Mouse (Mus musculus) left cerebral cortex, postnatal 25 days (tissue): ENCODE data around the gene Gm5134. TPM values are rescaled to one million over a fixed set of nuclear protein-coding genes. Genes with fewer than 3 reads are reported as not detected.

Experiments used
- DNase-seq, 2 experiments: peaks; one replicate each; pipeline ENCODE4 v3.0.0; 2022; ENCODE audit warnings: low spot score in 2 of 2, mixed read lengths in 1 of 2
- intact Hi-C: fragments of 180-260 bp; cut with DNase I; formaldehyde crosslinking; loops from one replicate; pipeline ENCODE4 v1.15.1; 2025
- microRNA-seq, 2 experiments: library from miRNA; unstranded; fragments of <30 nt; microRNA quantifications; one replicate each; pipeline ENCODE4 v1.2.0; 2022
- total RNA-seq, 2 experiments: library from RNA; stranded (reverse); gene quantifications; 2 replicates each; pipeline ENCODE4 v1.2.3; 2021

Gm5134 gene
- total RNA-seq, 2 experiments from 2014 or later: not detected

DNA sequence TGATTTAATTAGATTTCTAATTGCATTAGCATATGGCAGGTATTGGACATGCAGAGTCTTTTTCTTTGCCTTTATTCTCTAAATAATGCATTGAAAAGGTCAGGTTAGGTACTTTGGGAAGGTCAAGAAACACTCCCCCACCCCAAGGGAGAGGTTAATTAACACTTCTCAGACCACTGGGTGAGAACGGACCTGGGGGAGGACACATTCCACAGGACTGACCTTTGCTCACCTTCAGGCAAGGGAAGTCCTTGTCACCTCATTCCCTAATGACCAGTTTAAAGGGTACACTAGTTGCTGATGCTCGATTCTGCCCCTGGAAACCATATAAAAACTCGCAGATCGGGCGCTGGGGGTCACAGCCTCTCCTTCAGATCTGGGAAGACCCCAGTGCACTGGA, 75.0 kb downstream of the Gm5134 start:
- intact Hi-C loops: no loop called here
- DNase-seq: no peak

DNA sequence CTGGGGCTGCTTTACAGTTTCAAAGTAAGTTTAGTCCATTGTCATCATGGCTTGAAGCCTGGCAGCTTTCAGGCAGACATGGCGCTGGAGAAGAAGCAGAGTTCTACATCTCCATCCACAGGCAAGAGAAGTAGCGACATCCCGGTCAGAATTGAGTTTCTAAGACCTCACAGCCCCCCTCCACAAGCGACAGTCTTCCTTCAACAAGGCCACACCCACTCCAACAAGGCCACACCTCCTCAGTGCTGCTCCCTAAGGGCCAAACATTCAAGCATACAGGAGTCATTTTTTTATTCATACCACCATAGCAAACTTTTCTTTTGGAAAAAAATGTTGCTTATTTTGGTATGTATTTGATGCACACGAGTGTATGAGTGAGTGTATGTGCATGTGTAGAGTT, 76.2 kb downstream of the Gm5134 start:
- no peak for DNase-seq
- intact Hi-C loops: no loop called here

DNA sequence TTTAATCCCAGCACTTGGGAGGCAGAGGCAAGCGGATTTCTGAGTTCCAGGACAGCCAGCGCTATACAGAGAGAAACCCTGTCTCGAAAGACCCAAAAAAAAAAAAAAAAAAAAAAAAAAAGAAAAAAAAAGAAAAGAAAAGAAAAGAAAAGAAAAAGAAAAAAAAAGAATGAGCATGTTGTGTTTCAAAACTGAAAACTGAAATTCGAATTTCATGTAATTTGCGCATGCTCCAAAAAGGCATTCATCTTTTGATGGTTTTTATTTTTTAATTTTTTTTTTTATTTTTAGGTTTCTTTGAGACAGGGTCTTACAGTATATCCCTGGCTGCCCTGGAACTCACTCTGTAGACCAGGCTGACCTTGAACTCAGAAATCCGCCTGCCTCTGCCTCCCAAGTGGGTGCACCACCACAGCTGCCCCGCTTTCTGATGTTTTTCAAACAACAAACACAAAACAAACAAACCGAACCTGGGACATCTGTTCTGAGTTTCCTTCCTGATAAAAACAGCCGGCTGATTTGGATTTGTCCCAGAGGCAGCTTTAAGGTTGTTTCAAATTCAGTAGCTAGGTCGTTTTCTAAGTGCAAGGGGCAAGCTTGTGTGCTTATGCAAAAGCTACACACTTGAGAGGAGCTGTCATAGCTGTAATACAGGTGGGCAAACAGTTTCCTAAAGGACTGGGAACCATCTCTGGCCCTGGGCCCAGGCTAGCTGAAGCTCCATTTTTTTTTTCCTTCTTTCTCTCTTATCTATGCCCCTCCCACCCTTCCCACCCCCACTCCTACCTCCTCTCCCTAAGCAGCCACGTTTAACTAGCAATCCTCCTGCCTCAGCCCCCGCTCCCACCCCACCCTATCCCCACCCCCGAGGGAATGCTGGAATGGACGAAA, 77.4 kb downstream of the Gm5134 start:
- intact Hi-C loops: no loop called here
- DNase-seq: peak in 1 of 2 experiments; percentile 6

DNA sequence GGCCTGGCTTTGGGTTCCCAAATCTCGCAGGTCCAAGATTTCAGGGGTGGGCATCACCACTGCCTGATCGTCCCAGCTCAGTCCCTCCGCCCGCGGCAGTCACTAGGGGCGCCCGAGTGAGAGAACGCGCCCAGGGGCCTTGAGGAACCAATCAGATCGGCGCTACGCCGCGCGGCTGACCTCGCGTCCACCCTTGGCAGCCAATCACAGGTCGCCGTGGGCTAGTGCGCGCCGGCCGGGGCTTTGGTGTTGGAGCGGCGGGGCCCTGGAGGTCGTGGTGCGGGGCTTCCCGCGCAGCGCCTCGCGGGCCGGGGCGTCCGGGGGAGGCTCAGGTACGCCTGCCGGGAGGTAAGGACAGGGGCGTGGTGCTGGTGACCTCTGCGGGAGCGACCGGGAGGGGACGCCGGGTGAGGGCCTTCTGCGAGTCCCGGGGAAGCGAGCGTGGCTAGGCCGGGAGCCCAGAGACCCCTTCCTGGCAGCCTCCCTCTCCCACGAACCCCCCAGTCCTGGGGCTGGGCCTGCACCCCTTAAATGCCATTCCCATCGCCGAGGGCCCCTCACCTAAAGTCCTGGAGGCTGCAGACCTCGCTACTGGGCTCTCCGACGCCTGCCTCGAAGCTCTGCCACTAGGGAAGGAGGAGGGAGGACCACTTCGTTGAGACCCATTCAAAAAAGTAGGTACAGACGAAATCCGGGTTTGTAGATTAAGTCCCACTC, 78.2 kb downstream of the Gm5134 start, which contains the start of gene Zfp280b:
TSS of gene Zfp280b (plus strand) at position 249 of the 717 bp plus-strand sequence.
- DNase-seq: peak; percentile 95 to 96
- intact Hi-C loops: no loop called here

DNA sequence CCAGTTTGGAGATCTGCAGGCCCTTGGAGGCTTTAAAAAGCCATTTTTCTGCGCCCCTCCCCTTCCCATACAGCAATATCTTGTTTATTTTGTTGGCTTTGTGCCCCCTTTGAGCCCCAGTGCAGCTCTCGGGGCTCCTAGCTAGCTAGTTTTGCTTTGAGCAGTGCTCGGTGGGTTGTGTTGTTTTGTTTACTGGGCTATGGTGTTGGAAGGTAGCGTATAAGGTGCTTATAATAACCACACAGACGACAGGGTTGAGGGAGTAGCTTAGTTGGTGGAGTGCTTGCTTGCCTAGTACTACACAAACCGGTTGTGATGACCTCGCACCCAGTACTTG, 78.8 kb downstream of the Gm5134 start:
- no peak for DNase-seq
- intact Hi-C loops: no loop called here

DNA sequence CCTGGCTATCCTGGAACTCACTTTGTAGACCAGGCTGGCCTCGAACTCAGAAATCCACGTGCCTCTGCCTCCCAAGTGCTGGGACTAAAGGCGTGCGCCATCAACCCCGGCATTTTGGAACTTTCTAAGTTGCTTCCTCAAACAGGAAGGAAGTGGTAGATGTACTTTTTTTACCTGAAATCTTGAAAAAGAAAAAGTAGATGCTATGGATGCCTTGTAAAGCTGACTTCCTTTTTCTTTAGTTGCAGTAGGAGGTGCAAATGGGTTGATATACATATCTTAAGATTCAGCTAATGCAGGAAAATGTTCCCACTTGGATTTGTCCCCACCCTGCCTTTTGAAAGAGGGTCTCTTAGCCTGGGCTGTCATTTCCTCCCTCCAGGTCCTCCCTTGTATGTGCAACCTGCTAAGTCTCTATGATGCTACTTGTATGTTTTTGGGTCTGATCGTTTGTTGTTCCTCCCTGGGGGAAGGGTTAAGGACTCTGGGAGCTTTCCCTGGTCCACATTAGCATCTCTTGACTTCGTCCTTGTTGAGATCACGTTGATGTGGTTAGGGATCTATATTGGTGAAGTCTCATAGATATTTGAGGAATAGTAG, 79.8 kb downstream of the Gm5134 start:
- intact Hi-C loops: no loop called here
- DNase-seq: no peak

DNA sequence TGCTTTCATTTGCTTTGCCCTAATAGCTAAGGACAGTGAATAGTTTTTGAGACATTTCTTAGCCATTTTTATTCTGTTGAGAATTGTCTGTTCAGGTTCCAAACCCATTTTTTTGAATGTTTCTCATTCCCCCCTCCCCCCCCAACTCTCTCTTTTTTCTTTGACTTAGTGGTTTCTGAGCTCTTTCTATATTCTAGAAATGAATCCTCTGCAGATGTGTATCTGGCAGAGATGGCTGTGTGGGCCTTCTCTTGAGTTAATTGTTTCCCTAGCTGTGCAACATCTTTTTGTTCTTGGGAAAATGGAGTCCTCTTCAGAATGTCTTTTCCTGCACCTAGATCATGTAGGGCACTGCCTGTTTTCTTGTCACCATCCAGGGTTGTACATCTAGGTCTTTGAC, 81.0 kb downstream of the Gm5134 start:
- intact Hi-C loops: no loop called here
- DNase-seq: no peak

DNA sequence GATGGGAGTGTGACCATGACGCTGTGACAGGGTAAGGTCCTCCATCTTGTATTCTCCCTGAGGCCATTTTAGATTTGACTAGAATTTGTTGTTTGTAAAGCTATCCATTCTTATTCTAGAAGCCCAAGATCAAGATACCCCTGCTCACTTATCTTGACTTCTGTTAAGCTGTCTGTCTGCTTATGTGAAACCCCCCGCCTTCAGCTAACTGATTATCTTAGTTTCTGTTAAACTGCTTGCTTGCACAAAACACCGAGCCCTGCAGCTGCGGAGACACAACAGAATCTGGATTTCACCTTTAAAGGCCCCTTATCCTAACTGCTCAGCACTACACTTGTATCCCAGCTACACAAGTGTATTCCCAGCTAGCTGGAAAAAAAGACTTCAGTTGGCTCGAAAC, 82.6 kb downstream of the Gm5134 start:
- DNase-seq: no peak
- intact Hi-C loops: no loop called here

DNA sequence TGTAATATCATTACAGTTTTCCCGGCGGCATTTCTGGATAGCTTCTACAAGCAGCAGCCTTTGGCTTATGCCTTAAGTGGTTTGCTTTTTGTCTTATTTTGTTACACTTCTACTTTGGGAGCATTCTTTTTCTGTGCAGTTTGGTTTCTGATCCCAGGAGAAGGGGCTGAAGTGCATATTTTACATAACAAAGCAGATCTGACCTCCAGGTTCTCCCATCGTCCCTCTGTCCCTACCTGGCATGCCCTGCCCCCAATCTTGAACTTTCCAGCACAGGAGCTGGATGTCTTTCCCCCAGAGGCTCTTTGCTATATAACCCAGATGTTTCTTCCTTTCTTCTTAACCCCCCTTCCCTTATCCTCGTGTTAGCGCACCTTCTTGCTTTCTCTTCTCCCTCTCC, 91.0 kb downstream of the Gm5134 start:
- no peak for DNase-seq
- intact Hi-C loops: no loop called here

DNA sequence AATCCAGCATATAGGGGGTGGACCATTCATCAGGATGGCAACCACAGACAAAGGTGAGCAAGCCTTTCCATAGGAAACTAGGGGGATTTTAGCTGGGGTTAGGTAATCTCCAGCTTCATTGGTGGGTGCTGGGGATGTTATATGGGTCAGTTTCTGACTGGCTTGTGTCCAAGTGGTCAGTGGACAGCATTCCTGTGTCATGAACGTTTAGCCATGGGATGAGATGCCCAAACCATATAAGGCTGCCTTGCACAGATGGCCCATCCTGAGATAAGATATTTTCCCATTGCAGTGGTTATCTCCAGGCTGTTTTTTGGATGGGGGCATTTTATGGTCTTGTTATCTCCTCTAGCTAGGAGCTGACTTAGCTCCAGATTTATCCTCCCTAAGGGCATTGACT, 92.4 kb downstream of the Gm5134 start:
- intact Hi-C loops: no loop called here
- no peak for DNase-seq

DNA sequence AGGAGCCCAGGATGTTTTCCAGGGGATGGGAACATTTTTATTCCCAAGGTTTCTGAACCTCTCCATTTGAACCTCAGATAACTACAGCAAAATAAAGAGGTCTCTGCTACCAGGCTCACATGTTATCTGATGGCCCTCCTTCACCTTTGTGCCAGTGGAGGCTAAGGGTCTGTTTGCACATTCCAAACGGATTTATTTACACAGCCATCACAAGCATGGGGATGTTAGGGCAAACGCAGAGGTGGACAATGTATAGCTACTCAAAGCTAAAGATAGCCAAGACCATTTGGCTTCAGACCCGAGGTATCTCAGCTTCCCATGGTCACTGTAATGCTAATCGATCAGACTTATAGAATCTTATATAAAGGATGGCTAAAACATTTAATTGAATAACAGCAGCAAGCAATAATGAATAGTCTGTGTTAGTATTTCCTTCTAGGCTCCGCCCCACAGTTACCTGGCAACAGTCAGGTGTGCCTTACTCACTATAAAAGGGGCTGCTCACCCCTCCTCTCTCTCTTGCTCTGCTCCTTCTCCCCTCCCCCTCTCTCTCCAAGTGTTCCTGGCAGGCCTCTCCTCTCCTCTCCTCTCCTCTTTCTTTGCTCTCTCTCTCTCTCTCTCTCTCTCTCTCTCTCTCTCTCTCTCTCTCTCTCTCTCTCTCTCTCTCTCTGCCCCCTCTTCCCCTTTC, 93.0 kb downstream of the Gm5134 start:
- intact Hi-C loops: no loop called here
- no peak for DNase-seq

DNA sequence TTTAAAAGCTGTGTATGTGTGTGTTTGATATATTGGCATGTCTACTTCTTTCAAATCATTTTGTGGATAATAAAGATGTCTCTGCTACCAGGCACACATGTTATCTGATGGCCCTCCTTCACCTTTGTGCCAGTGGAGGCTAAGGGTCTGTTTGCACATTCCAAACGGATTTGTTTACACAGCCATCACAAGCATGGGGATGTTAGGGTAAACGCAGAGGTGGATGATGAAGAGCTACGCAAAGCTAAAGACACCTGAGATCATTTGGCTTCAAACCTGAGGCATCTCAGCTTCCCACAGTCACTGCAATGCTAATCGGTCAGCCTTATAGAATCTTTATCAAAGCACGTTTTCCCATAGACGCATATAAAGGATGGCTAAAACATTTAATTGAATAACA, 94.7 kb downstream of the Gm5134 start:
- intact Hi-C loops: no loop called here
- no peak for DNase-seq

DNA sequence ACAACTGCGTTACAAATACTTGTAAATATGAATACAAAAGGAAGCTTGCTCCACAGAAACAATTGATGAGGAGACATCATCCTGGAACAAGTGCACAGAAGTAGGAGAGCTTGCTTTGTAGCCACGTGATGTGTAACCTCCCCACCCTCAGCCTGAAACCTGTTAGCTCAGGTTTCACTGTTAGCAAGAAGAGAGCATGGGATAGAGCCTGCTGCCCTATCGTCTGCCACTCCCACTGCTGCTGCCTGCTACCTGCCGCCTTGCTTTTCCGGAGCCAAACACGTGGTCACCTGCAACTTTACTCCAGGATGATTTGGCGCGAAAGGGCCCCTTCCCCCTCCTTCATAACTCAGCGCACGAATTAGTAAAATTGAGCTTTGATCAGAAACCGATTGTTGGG, 97.5 kb downstream of the Gm5134 start:
- DNase-seq: no peak
- intact Hi-C loops: no loop called here

Small RNAs within 50 kb of the gene (microRNA-seq; reads per million reads assigned to microRNA genes)
- gene Mir6409: 0 reads per million in 2 experiments

Other genes starting within 250 kb of the Gm5134 start
- 10 to 100 TPM; 69.4 to 69.7 TPM for gene Cabin1, start 190.2 kb upstream of the Gm5134 start, total RNA-seq
- 10 to 100 TPM; 36.1 to 43.6 TPM for gene Ddt, start 181.1 kb upstream of the Gm5134 start, total RNA-seq
- not detected for gene Gm20441, start 173.6 kb upstream of the Gm5134 start, total RNA-seq
- gene Gstt3, start 173.1 kb upstream of the Gm5134 start, total RNA-seq: 1 to 10 TPM; 1.1 to 1.4 TPM
- gene Gstt1, start 155.9 kb upstream of the Gm5134 start, total RNA-seq: 1 to 10 TPM; 6.2 to 7.0 TPM
- not detected for gene Gstt4, start 132.0 kb upstream of the Gm5134 start, total RNA-seq
- 1 to 10 TPM; 4.0 to 5.5 TPM for gene Gstt2, start 117.1 kb upstream of the Gm5134 start, total RNA-seq
- gene Mif, start 94.3 kb upstream of the Gm5134 start, total RNA-seq: 100 to 1,000 TPM; 522 to 530 TPM
- gene Derl3, start 61.1 kb upstream of the Gm5134 start, total RNA-seq: 1 to 10 TPM; 2.8 to 3.4 TPM
- 10 to 100 TPM; 75.2 to 81.8 TPM for gene Smarcb1, start 32.9 kb upstream of the Gm5134 start, total RNA-seq
- gene Chchd10, start 21.4 kb upstream of the Gm5134 start, total RNA-seq: 100 to 1,000 TPM; 372 to 390 TPM
- 1 to 10 TPM; 1.1 to 1.7 TPM for gene Mmp11, start 18.0 kb upstream of the Gm5134 start, total RNA-seq
- not detected for gene Gm867, start 13.8 kb upstream of the Gm5134 start, total RNA-seq
- gene Vpreb3, start 11.5 kb upstream of the Gm5134 start, total RNA-seq: not detected
- gene Zfp280b, start 78.1 kb downstream of the Gm5134 start, total RNA-seq: 10 to 100 TPM; 13.3 to 16.9 TPM
- gene Slc5a4b, start 156.4 kb downstream of the Gm5134 start, total RNA-seq: not detected
- gene Slc5a4a, start 192.9 kb downstream of the Gm5134 start, total RNA-seq: not detected